Mouse (Mus musculus) neutrophil, adult 5-6 weeks (primary cell): ENCODE data around the gene Fam189a1. TPM values are rescaled to one million over a fixed set of nuclear protein-coding genes. Genes with fewer than 3 reads are reported as not detected.

Experiments used
- ATAC-seq: fragments of 151-379, 151-347 bp; 2 replicates; pipeline ENCODE4 v1.8.0; 2017; ENCODE audit warnings: mild to moderate bottlenecking, moderate TSS enrichment; ENCODE audit not compliant: insufficient number of reproducible peaks, poor library complexity, low FRiP score, severe bottlenecking; ENCODE audit errors: extremely low read depth
- total RNA-seq: library from RNA; stranded (forward); fragments of 200-1000 nt; gene quantifications from 2 replicates; pipeline ENCODE4 v1.2.3, GENCODE M21; 2017

Gene Fam189a1
- 0.12 TPM in 1 of 2 replicates, not detected in the other for total RNA-seq

DNA sequence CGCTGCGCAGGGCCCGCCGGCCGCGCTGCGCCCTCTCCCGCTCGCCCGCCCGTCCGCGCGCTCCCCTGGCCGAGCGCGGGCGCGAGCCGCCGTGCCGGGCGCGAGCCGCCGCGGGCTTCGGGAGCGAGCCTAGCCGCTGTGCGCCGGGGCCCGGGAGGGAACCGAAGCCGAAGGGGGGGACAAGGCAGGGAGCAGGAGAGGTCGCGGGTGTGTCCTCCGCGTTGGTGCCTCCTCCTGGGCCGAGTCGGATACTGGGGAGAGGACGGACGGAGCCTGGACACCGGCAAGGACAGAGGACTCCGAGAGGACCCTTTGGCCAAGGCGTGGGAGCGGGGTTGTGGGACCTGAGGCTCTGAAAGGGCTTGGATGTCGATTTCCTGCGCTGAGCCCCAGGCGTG, at the start of gene Fam189a1:
Gene Fam189a1, minus strand, starts transcription at position 57 of the 398 bp plus-strand sequence.
- ATAC-seq, result no peak

GRCm38 (mm10) chr7:65206021-65206420, 49.7 kb upstream of the Fam189a1 start:
- no peak for ATAC-seq

GRCm38 (mm10) chr7:65202719-65203118, 46.3 kb upstream of the Fam189a1 start:
- ATAC-seq, result no peak

DNA sequence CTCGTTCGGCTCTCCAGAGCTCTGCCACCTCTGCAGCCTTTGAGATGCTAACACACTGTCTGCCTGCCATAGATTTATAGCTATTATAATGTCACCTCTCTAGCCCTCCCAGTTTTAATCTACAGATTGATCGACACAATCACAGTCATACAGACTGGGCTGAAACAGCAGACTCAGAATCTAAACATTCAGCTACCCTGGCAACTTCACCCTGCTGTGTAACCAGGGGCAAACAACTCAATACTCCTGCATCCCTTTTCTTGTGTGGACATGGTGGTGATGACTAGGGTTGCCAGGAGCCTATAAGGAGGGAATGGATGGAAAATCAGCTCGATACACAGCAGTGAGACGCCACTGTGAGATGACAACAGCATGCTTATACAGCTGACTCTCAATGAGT, 24.3 kb upstream of the Fam189a1 start:
- no peak for ATAC-seq

- no peak for ATAC-seq
Measured at GRCm38 (mm10) chr7:65170762-65171161, 14.4 kb upstream of the Fam189a1 start.

DNA sequence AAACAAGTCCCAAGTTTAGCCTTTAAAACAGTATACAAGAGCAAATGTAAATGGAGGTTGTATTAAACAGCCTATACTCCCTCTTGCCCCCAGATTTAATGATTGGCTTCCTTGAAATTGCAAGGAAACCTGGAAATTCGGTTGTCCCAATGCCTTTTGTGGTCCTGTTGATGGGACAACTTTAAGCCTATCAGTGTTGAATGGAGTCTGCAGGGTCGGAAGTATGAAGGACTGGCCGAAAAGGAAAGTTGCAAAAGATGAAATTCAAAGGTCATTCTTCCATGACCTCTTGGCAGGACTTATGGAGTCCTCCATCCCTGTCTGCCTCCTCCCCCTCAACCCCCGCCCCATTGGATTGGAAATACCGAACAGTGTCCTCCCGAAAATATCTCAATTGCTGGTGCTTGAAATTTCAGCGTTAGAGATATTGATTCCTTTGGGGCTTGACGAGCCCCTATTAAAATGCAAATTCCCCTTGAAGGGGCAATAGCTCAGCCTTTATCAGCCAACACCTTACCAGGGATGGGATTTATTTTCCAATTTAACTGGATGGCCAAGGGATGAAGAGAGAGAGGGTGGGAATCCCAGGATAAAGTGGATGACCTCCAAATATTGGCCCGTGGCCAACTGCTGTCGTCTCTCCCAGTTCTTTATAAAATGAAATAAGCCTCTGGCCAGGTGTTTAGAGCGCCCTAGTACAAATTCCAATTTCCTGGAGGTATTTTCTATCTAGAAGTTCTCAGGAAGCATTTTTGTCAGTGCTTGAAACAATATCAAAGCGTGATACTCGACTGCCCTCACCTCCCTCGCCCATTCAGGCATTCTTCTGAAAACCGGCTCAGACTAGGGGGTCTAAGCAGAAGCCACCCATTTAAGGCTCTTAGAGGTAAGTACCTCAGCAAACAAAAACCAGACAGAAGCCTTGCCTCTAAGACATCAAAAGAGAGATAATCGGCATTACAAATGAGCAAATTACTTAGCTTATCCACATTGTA, 958 bp upstream of the Fam189a1 start:
- no peak for ATAC-seq

DNA sequence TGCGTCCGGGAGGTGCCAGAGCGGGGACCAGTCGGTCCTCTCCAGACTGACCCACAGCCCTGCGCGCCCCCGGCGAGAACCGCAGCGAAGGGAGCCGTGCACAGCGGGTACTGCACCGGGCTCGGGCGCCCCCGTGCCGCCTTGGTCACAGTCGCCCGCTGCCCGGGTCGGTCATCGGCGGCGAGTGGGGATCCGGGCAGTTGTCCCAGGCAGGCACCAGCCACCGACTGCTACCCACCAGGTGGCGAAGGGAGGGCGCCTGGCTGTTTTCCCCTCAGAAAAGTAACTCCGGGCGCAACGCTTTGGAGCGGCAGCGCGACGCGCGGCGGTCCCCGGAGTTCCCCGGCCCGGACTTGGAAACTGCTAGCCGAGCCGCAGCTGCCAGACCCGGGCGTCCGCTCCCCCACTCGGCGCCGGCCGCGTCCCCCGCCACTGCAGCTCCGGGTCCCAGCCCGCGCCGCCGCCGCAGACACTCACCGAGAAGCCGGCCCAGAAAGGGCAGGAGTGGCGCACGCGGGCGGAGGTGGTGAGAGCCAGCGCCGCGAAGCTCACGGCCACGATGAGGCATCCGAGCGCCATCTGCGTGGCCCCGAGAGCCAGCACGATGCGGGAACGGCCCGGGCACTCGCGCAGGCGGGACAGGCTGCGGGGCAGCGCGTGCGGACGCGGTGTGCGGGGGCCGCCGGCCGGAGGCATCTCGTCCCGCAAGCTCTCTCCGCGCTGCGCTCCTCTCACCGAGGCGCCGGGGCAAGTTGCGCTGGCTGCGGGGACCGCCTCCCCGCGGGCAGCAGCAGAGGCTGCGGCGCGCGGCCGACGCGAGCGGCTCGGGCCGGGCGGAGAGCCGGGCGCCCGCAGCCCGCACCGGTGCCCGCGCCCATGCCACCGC, 499 bp downstream of the Fam189a1 start:
- ATAC-seq, result no peak

DNA sequence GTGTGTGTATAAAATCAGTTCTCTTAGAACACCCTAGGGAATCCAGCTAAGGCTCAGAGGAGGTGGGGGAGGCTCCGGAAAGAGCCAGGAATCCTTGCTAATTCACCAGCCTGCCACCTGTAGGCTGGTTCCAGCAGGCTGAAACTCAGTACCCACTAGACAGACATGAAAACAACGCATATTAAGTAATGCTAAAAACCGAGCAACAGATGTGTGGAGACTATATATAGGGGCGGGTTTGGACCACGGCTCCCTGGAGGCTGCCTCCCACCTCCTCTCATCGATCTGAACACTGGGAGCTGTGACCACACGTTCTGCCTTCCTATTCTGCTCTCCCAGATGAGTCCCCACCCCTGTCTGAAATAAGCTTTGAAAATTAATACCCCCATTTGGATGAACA, 1.8 kb downstream of the Fam189a1 start:
- no peak for ATAC-seq

DNA sequence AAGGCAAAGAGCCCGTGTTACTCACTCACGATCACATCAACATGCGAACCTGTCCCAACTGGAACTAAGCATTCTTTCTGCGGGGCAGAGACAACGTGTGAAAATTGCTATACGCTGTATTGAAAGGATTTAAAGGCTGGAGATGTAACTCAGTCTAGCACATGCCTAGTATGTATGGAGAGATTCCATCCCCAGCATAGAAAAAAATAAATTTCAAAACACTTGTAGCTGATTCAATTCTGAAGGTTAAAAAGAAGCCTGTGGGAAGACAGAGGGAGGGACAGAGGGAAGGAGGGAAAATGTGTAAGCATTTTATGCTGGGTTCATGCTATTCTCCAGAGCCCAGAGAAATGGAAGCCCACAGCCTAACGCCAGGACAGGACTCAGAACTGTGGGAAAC, 2.5 kb downstream of the Fam189a1 start:
- no peak for ATAC-seq

GRCm38 (mm10) chr7:65151526-65151925, 4.8 kb downstream of the Fam189a1 start:
- ATAC-seq, result no peak

GRCm38 (mm10) chr7:65149040-65149439, 7.3 kb downstream of the Fam189a1 start:
- no peak for ATAC-seq

GRCm38 (mm10) chr7:65144881-65145280, 11.5 kb downstream of the Fam189a1 start:
- no peak for ATAC-seq

DNA sequence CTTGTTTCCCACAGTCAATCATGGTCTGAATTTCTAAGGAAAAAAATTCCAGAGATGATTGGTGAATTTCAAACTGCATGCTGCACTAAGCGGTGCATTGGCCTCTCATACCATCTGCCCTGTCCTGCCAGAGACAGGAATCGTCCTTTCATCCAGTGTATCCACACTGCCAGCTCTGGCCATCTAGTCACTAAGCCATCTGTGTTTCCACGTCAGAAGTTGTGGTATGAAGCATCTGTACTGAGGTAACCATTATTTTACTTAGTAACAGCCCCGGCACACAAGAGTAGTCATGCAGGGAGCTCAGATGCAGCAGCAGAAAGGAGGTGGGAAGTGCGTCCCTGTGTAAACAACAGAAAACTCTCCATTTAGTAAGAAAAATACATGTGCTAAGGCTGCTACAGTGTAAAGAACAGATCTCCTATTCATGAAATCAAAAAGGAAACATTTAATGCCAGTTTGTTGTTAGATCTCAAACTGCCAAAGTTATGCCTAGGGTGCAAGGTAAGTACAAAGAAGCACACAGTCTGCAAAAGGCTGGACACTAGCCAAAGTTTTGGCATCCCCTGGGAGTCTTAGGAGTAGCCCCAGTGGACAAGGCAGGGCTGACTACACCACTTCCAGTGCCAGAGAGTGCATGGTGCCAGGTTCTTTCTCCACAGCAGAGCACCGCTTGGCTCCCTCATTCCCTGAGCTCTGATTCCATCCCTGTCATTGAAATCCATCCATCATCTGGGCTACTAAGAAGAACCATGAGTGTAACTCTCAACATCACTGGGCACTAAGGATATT, 14.3 kb downstream of the Fam189a1 start:
- no peak for ATAC-seq

- ATAC-seq, result no peak
Measured at GRCm38 (mm10) chr7:65140832-65141231, 15.5 kb downstream of the Fam189a1 start.

DNA sequence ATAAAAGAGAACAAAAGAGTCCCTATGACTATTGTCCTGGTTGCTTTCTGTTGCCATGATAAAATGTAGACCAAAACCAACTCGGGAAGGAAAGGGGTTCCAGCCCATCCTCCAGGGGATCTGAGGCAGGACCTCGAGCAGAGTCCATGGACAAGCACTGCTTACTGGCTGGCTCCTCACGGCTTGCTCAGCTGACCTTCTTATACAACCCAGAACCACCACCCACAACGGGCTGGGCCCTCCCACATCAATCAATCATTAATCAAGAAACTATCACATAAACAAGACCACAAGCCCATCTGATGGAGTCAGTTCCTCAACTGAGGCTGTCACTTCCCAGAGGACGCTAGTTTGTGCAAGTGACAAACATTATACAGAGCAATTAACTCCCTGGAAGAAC, 16.3 kb downstream of the Fam189a1 start:
- ATAC-seq, result no peak

GRCm38 (mm10) chr7:65123766-65124165, 32.6 kb downstream of the Fam189a1 start:
- no peak for ATAC-seq

DNA sequence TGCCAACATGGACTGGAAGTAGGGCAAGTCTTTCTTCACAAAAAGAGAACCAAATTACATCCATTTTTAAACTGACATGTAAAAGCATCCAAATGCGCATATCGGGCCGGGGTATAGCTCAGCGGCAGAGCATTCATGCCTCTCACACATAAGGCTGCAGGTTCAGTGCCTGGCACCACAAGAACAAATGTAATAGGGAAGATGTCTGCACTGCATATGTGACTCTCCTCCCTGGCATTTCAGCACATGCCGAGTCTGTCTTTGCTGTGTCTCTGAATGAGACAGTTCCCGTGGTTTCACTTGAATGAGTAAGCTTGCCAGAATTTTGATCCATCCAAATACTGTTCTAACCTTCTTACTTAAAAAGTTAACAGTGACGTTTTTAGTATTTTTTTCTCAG, 39.5 kb downstream of the Fam189a1 start:
- ATAC-seq, result no peak

DNA sequence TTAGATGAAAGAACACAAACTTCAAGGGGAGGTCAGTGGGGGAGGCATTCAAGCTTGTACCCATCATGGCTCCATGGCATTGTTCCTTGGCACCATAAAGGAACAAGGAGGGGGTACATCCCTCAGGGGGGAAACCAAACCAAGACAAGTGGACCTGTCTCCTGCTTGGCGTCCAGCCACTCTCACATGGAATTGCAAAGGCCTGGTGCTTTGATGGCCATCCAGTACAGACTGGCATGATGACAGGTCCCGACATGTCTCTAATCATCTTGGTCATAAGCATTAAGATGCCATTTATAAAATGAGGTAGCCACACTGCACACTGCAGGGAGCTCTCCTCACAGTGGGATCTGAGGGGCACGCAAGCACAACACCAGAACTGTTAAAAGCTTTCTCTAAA, 41.0 kb downstream of the Fam189a1 start:
- no peak for ATAC-seq

DNA sequence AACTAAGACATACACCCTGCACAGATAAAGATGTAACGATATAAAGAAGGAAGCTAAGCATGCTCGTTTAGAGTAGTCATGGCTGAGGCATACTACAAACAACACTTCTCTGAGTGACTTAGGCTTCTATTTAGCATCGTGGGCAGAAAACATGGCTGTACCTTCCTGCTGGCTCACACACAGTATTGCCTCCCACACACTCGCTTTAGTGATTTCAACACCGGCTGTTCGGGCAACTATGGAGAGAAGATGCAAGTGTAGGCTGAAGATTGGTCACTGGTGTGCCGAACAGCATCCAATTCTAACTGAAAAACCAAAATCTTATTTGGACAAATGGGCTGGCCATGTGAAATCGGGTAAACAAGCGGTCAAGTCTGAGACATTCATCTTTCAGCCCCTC, 44.7 kb downstream of the Fam189a1 start:
- no peak for ATAC-seq
